Mouse (Mus musculus): Measurements from ENCODE around the gene Tpsb2. TPM values are rescaled to one million over a fixed set of nuclear protein-coding genes. Genes with fewer than 3 reads are reported as not detected.

Gene Tpsb2
- total RNA-seq, 1 experiment from 2014 or later: not detected

GRCm38 (mm10) chr17:25405224-25405895 lies 39.3 kb downstream of the Tpsb2 start:
- no peak for ATAC-seq (replicated peaks; ENCODE audit: low read depth, poor library complexity, severe bottlenecking)

- ATAC-seq (replicated peaks; ENCODE audit: low read depth, poor library complexity, severe bottlenecking): no peak
Measured at GRCm38 (mm10) chr17:25406011-25406441, 39.9 kb downstream of the Tpsb2 start.

- ATAC-seq (replicated peaks; ENCODE audit: low read depth, poor library complexity, severe bottlenecking): no peak
Measured at GRCm38 (mm10) chr17:25407352-25407751, 41.2 kb downstream of the Tpsb2 start.

GRCm38 (mm10) chr17:25408302-25408999 lies 42.3 kb downstream of the Tpsb2 start:
- ATAC-seq (replicated peaks; ENCODE audit: low read depth, poor library complexity, severe bottlenecking): no peak

GRCm38 (mm10) chr17:25409621-25410020 lies 43.5 kb downstream of the Tpsb2 start:
- no peak for ATAC-seq (replicated peaks; ENCODE audit: low read depth, poor library complexity, severe bottlenecking)

- ATAC-seq (replicated peaks; ENCODE audit: low read depth, poor library complexity, severe bottlenecking): no peak
Measured at GRCm38 (mm10) chr17:25410180-25410579, 44.1 kb downstream of the Tpsb2 start.

GRCm38 (mm10) chr17:25410786-25411185 lies 44.7 kb downstream of the Tpsb2 start:
- ATAC-seq (replicated peaks; ENCODE audit: low read depth, poor library complexity, severe bottlenecking): no peak

GRCm38 (mm10) chr17:25411251-25411650 lies 45.1 kb downstream of the Tpsb2 start:
- ATAC-seq (replicated peaks; ENCODE audit: low read depth, poor library complexity, severe bottlenecking): no peak

- no peak for ATAC-seq (replicated peaks; ENCODE audit: low read depth, poor library complexity, severe bottlenecking)
Measured at GRCm38 (mm10) chr17:25414209-25414608, 48.1 kb downstream of the Tpsb2 start.

- no peak for ATAC-seq (replicated peaks; ENCODE audit: low read depth, poor library complexity, severe bottlenecking)
Measured at GRCm38 (mm10) chr17:25414917-25415316, 48.8 kb downstream of the Tpsb2 start.

GRCm38 (mm10) chr17:25415421-25415913 lies 49.4 kb downstream of the Tpsb2 start:
- no peak for ATAC-seq (replicated peaks; ENCODE audit: low read depth, poor library complexity, severe bottlenecking)

- no peak for ATAC-seq (replicated peaks; ENCODE audit: low read depth, poor library complexity, severe bottlenecking)
Measured at GRCm38 (mm10) chr17:25416219-25416618, 50.1 kb downstream of the Tpsb2 start.

- no peak for ATAC-seq (replicated peaks; ENCODE audit: low read depth, poor library complexity, severe bottlenecking)
Measured at GRCm38 (mm10) chr17:25417990-25418389, 51.9 kb downstream of the Tpsb2 start.

Other genes with a start within 250 kb of the Tpsb2 start
- gene Ptx4, start 245.5 kb upstream of the Tpsb2 start, total RNA-seq (2017): not detected in 2 replicates
- 4.1 and 7.3 TPM in 2 replicates for gene Clcn7, start 232.9 kb upstream of the Tpsb2 start, total RNA-seq (2017)
- 0.09 TPM in 1 of 2 replicates, not detected in the other for gene Ccdc154, start 203.8 kb upstream of the Tpsb2 start, total RNA-seq (2017)
- not detected in 2 replicates for gene Gm38655, start 190.8 kb upstream of the Tpsb2 start, total RNA-seq (2017)
- gene BC003965, start 181.8 kb upstream of the Tpsb2 start, total RNA-seq (2017): 10.9 and 11.6 TPM in 2 replicates
- 6.9 and 15.5 TPM in 2 replicates for gene Unkl, start 177.9 kb upstream of the Tpsb2 start, total RNA-seq (2017)
- 13.6 and 14.3 TPM in 2 replicates for gene Gnptg, start 126.2 kb upstream of the Tpsb2 start, total RNA-seq (2017)
- 30.2 and 34.1 TPM in 2 replicates for gene Tsr3, start 126.1 kb upstream of the Tpsb2 start, total RNA-seq (2017)
- 0.59 and 2.6 TPM in 2 replicates for gene Baiap3, start 109.9 kb upstream of the Tpsb2 start, total RNA-seq (2017)
- 313 and 322 TPM in 2 replicates for gene Ube2i, start 91.7 kb upstream of the Tpsb2 start, total RNA-seq (2017)
- gene Prss34, start 67.9 kb upstream of the Tpsb2 start, total RNA-seq (2017): 1.2 and 1.5 TPM in 2 replicates
- gene Prss28, start 57.7 kb upstream of the Tpsb2 start, total RNA-seq (2017): not detected in 2 replicates
- gene Prss29, start 47.7 kb upstream of the Tpsb2 start, total RNA-seq (2017): not detected in 2 replicates
- not detected in 2 replicates for gene Tpsab1, start 20.7 kb upstream of the Tpsb2 start, total RNA-seq (2017)
- not detected in 2 replicates for gene Tpsg1, start 3.0 kb downstream of the Tpsb2 start, total RNA-seq (2017)
- 0.05 TPM in 1 of 2 replicates, not detected in the other for gene Cacna1h, start 67.5 kb downstream of the Tpsb2 start, total RNA-seq (2017)
- gene Tekt4, start 88.3 kb downstream of the Tpsb2 start, total RNA-seq (2017): not detected in 2 replicates
- not detected in 2 replicates for gene Sstr5, start 131.0 kb downstream of the Tpsb2 start, total RNA-seq (2017)
- gene Sox8, start 204.4 kb downstream of the Tpsb2 start, total RNA-seq (2017): 0.23 TPM in 1 of 2 replicates, not detected in the other
- 9.0 and 11.7 TPM in 2 replicates for gene Lmf1, start 212.8 kb downstream of the Tpsb2 start, total RNA-seq (2017)